Mouse (Mus musculus) heart, embryonic 10.5 days (tissue): Measurements from ENCODE around the gene Prepl. TPM values are rescaled to one million over a fixed set of nuclear protein-coding genes. Genes with fewer than 3 reads are reported as not detected.
A peak's percentile ranks its signal among the peaks of the same experiment; 100 is the strongest.

ENCODE experiments used
- DNase-seq: peaks from one replicate; pipeline ENCODE4 v3.0.0-alpha.2; 2017; ENCODE audit warnings: low spot score
- H3K27ac ChIP-seq: fragments of 300-500 bp; sonication (generic); 2 replicates; pipeline ENCODE4 v1.5.1; 2016; ENCODE audit warnings: mild to moderate bottlenecking
- H3K27me3 ChIP-seq: fragments of 300-500 bp; sonication (generic); 2 replicates; pipeline ENCODE4 v1.6.1; 2016; ENCODE audit warnings: mild to moderate bottlenecking; ENCODE audit not compliant: poor library complexity, insufficient read depth, severe bottlenecking
- H3K36me3 ChIP-seq: fragments of 300-500 bp; sonication (generic); 2 replicates; pipeline ENCODE4 v1.6.1; 2016; ENCODE audit warnings: mild to moderate bottlenecking, moderate library complexity
- H3K4me1 ChIP-seq: fragments of 300-500 bp; sonication (generic); 2 replicates; pipeline ENCODE4 v1.6.1; 2016; ENCODE audit warnings: mild to moderate bottlenecking
- H3K4me3 ChIP-seq: fragments of 300-500 bp; sonication (generic); 2 replicates; pipeline ENCODE4 v1.5.1; 2016; ENCODE audit warnings: mild to moderate bottlenecking, moderate library complexity
- H3K9me3 ChIP-seq: fragments of 300-500 bp; sonication (generic); 2 replicates; pipeline ENCODE4 v1.6.1; 2016; ENCODE audit warnings: mild to moderate bottlenecking, moderate library complexity
- WGBS: fragments of 180-500 bp; shearing (Covaris S2); methylation state at CpG from one replicate; pipeline ENCODE4 v1.1.7; 2016; 5-methylcytosine and 5-hydroxymethylcytosine counted together
- polyA plus RNA-seq: library from polyadenylated mRNA; unstranded; fragments of >200 nt; fragmentation: Nextera tagmentation; extraction: Ambion mirVana; gene quantifications from 2 replicates; pipeline ENCODE4 v1.2.1, GENCODE M21; 2016

The Prepl gene
- 21.8 and 27.3 TPM in 2 replicates for polyA plus RNA-seq

- WGBS = under 1% methylated on average over 63 of the region's 63 CpGs
- Histone ChIP-seq H3K36me3 (no peaks in the 10 kb centered on the region), H3K4me3 (peak within 1 kb of the TSS; percentile 83), H3K27me3 (no peaks in the 10 kb centered on the region), H3K27ac (peak within 1 kb of the TSS; percentile 93), H3K9me3 (no peaks in the 10 kb centered on the region), H3K4me1 (peaks cover 23% of the 10 kb centered on the region; the same call in 1 of the 2 replicates)
- peak; percentile 97 for DNase-seq
Measured at GRCm38 (mm10) chr17:85090120-85091099, at the start of gene Prepl, which contains the start of gene Camkmt. Gene Prepl (minus strand): TSS chr17:85090241. Gene Camkmt (plus strand): TSS chr17:85090552.

GRCm38 (mm10) chr17:85138393-85138792 lies 48.4 kb upstream of the Prepl start:
- Histone ChIP-seq H3K27me3 (no peaks in the 10 kb centered on the region), H3K36me3 (no peaks in the 10 kb centered on the region)
- 68% methylated on average over 1 of the region's 1 CpGs for WGBS

GRCm38 (mm10) chr17:85116643-85117042 lies 26.6 kb upstream of the Prepl start:
- DNase-seq = no peak
- WGBS = 31% methylated on average over 4 of the region's 4 CpGs
- no peaks in the 10 kb centered on the region for H3K27me3 ChIP-seq

More at GRCm38 (mm10) chr17:85138393-85138792, 48.4 kb upstream of the Prepl start:
- no peak overlapping the region for H3K4me3 ChIP-seq
- H3K4me1 ChIP-seq = no peaks in the 10 kb centered on the region
- DNase-seq = no peak
- no peak overlapping the region for H3K27ac ChIP-seq
- H3K9me3 ChIP-seq = no peaks in the 10 kb centered on the region

GRCm38 (mm10) chr17:85113441-85113840 lies 23.4 kb upstream of the Prepl start:
- 81% methylated on average over 8 of the region's 8 CpGs for WGBS
- no peak for DNase-seq
- Histone ChIP-seq H3K4me3 (no peak overlapping the region), H3K27me3 (no peaks in the 10 kb centered on the region), H3K36me3 (no peaks in the 10 kb centered on the region), H3K27ac (no peak overlapping the region), H3K9me3 (no peaks in the 10 kb centered on the region), H3K4me1 (0 out of 2 replicates have a peak, but pooled peaks cover 2% of the 10 kb centered on the region)

More at GRCm38 (mm10) chr17:85116643-85117042, 26.6 kb upstream of the Prepl start:
- Histone ChIP-seq H3K9me3 (no peaks in the 10 kb centered on the region), H3K36me3 (no peaks in the 10 kb centered on the region), H3K27ac (no peak overlapping the region), H3K4me3 (no peak overlapping the region), H3K4me1 (peaks cover 11% of the 10 kb centered on the region)

DNA sequence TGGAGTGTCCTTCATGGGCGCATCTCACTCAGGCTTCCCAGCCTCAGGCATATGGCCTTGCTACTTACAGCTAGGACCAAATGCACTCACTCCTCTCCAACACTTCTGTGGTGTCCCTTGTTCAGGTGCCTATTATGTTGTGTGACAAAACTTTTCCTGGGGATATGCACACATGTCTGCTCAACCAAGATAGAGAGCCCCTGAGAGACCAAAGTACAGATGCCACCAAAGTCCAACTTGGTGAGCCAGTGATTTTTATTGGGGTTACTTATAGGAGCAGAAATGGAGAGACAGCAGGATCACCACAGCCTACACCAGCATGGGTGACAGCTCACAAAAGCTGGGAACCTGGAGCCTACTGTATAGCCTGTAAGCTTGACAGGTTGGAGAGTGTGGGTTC lies 20.6 kb upstream of the Prepl start:
- 97% methylated on average over 1 of the region's 1 CpGs for WGBS
- Histone ChIP-seq H3K27me3 (no peaks in the 10 kb centered on the region), H3K4me1 (no peaks in the 10 kb centered on the region), H3K4me3 (no peak overlapping the region), H3K9me3 (no peaks in the 10 kb centered on the region), H3K36me3 (no peaks in the 10 kb centered on the region), H3K27ac (no peak overlapping the region)
- no peak for DNase-seq

DNA sequence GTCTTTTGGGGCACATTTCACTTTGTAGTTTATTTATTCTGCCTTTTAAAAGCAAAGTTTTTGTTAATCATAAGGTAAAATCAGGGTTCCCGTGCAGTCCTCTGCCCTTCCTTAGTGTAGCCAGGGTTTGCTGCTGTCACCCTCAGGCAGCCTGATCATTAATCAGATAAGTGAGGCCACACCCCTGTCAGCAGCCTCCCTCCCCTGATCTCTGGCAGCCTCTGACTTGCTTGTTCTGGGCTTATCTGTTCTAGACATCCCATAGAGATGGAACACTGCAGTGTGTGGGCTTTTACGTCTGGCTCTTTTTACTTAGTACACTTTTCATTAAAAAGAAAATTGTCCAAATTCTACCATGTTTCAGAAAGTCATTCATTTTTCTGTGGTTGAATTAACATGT lies 13.3 kb upstream of the Prepl start:
- 0 out of 2 replicates have a peak, but pooled peaks cover 2% of the 10 kb centered on the region for H3K4me1 ChIP-seq
- no peak for DNase-seq
- no peaks in the 10 kb centered on the region for H3K27me3 ChIP-seq
- peaks cover 11% of the 10 kb centered on the region for H3K36me3 ChIP-seq
- WGBS = 25% methylated on average over 2 of the region's 2 CpGs
- H3K27ac ChIP-seq = no peak overlapping the region
- no peaks in the 10 kb centered on the region for H3K9me3 ChIP-seq
- H3K4me3 ChIP-seq = no peak overlapping the region

DNA sequence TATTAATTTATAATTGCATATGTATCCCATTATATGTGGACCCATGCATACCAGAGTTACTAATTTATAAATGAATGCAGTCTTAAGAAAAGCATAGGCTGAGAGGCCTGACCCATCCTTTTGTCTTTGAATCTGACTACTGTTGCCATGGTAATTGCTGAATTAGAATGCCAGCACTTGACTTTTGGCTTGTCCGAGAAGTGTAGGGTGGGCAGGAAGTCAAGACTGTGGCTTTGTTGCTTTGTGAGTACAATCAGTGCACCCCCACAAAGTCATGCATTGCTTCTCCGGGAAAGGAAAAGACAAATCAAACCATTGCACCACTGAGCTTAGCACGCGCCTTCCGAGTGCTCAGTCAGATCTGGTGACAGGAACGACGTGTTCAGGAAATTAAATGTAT lies 11.7 kb upstream of the Prepl start:
- Histone ChIP-seq H3K36me3 (peaks cover 24% of the 10 kb centered on the region), H3K27ac (no peak overlapping the region), H3K27me3 (no peaks in the 10 kb centered on the region), H3K9me3 (no peaks in the 10 kb centered on the region), H3K4me3 (no peak overlapping the region), H3K4me1 (0 out of 2 replicates have a peak, but pooled peaks cover 2% of the 10 kb centered on the region)
- 86% methylated on average over 7 of the region's 7 CpGs for WGBS
- no peak for DNase-seq

GRCm38 (mm10) chr17:85100232-85100631 lies 10.2 kb upstream of the Prepl start:
- Histone ChIP-seq H3K4me1 (0 out of 2 replicates have a peak, but pooled peaks cover 2% of the 10 kb centered on the region), H3K27me3 (no peaks in the 10 kb centered on the region), H3K27ac (no peak overlapping the region), H3K9me3 (no peaks in the 10 kb centered on the region), H3K4me3 (no peak overlapping the region), H3K36me3 (peaks cover 24% of the 10 kb centered on the region)
- no peak for DNase-seq
- 93% methylated on average over 3 of the region's 3 CpGs for WGBS

GRCm38 (mm10) chr17:85098677-85099323 lies 8.8 kb upstream of the Prepl start:
- no peaks in the 10 kb centered on the region for H3K27me3 ChIP-seq
- peaks cover 24% of the 10 kb centered on the region for H3K36me3 ChIP-seq
- no peaks in the 10 kb centered on the region for H3K9me3 ChIP-seq
- no peak overlapping the region for H3K27ac ChIP-seq
- H3K4me1 ChIP-seq = 0 out of 2 replicates have a peak, but pooled peaks cover 2% of the 10 kb centered on the region
- DNase-seq = no peak
- WGBS = 82% methylated on average over 7 of the region's 7 CpGs
- no peak overlapping the region for H3K4me3 ChIP-seq

DNA sequence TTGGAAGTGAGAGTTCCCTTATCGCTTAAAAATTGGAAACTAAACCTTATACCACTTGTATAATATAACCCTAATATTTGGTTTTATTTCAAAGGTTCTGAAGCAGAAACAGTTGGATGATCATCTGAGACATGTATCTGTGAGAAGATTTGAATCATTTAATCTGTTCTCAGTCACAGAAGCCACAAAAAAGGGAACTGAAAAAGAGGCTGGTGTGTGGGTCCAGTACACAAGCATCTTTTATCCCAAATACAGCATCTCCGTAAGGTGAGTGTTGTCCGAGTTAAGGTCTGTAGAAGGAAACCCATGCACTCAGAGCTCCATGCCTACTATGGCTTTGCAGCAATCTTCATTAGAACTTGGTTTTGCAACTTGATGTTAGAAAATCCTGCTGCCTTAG lies 6.4 kb upstream of the Prepl start:
- no peak for DNase-seq
- Histone ChIP-seq H3K4me1 (peaks cover 4% of the 10 kb centered on the region; the same call in 1 of the 2 replicates), H3K9me3 (no peaks in the 10 kb centered on the region), H3K4me3 (no peak overlapping the region), H3K36me3 (peaks cover 24% of the 10 kb centered on the region), H3K27ac (no peak overlapping the region), H3K27me3 (no peaks in the 10 kb centered on the region)
- WGBS = 94% methylated on average over 3 of the region's 3 CpGs

DNA sequence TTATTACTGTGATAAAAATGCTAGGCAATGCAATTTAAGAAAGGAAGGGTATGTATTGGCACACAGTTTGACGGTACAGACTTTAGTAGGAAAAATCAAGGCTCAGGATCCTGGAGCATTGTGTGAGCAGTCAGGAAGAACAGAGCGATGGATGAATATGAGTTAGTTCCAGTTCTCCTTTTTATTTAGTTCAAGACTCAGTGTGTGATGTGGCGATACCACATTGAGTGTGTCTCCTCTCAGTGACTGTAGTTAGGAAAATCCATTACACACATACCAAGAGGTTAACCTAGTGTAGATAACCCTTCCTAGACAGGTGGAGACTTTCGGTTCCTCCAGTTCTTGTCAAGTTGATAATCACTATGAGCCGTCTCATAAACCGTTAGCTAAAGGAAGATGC lies 1.7 kb upstream of the Prepl start:
- 88% methylated on average over 6 of the region's 6 CpGs for WGBS
- H3K4me3 ChIP-seq = peak overlapping the region; percentile 83

DNA sequence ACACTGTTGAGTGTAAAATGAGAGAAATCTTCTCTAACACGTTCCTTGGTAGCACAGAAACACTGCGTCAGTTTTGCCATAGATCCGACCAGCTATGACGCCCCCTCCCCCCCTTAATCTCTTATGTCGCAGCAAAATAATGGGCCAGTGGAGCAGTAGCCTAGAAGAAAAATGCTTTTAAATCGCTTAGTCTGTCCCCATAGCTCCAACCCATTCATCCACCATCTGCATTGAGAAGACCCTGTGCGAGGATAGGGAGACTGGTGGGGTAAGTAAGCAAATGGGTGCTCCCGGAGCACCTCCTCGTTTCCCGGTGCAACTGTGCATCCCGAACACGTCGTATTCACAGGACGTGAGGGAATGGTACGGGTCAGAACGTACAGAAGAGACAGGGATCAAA lies 420 bp downstream of the Prepl start:
- peaks cover 24% of the 10 kb centered on the region; the same call in 1 of the 2 replicates for H3K4me1 ChIP-seq
- no peaks in the 10 kb centered on the region for H3K27me3 ChIP-seq
- H3K9me3 ChIP-seq = no peaks in the 10 kb centered on the region
- no peaks in the 10 kb centered on the region for H3K36me3 ChIP-seq
- H3K4me3 ChIP-seq = peak overlapping the region; percentile 83
- DNase-seq = peak; percentile 72
- WGBS = under 1% methylated on average over 16 of the region's 16 CpGs
- H3K27ac ChIP-seq = peak overlapping the region; percentile 93

More for the DNA sequence above, 1.7 kb upstream of the Prepl start:
- Histone ChIP-seq H3K36me3 (no peaks in the 10 kb centered on the region), H3K9me3 (no peaks in the 10 kb centered on the region), H3K27ac (no peak overlapping the region), H3K4me1 (peaks cover 19% of the 10 kb centered on the region; the same call in 1 of the 2 replicates), H3K27me3 (no peaks in the 10 kb centered on the region)
- peak; percentile 16 for DNase-seq
